Mouse (Mus musculus) stomach, embryonic 14.5 days (tissue): ENCODE measurements around the gene Mpdu1. TPM values are rescaled to one million over a fixed set of nuclear protein-coding genes. Genes with fewer than 3 reads are reported as not detected.

Source experiments
- ATAC-seq: fragments of 200-750 bp; cut with Nextera tagmentation; 2 replicates; pipeline ENCODE4 v1.8.0; 2017; ENCODE audit warnings: low read depth, moderate TSS enrichment; ENCODE audit not compliant: insufficient number of reproducible peaks, insufficient read depth, low FRiP score
- H3K27ac ChIP-seq: fragments of 300-500 bp; sonication (generic); 2 replicates; pipeline ENCODE4 v1.5.1; 2014; ENCODE audit warnings: mild to moderate bottlenecking, low read length, moderate library complexity, mixed read lengths
- H3K27me3 ChIP-seq: fragments of 300-500 bp; sonication (generic); 2 replicates; pipeline ENCODE4 v1.6.1; 2014; ENCODE audit warnings: low read length, control low read depth, mixed read lengths; ENCODE audit not compliant: control insufficient read depth, insufficient read depth
- H3K36me3 ChIP-seq: fragments of 300-500 bp; sonication (generic); 2 replicates; pipeline ENCODE4 v1.6.1; 2014; ENCODE audit warnings: mild to moderate bottlenecking, control low read depth, low read length, moderate library complexity, mixed read lengths; ENCODE audit not compliant: control insufficient read depth, insufficient read depth
- H3K4me1 ChIP-seq: fragments of 300-500 bp; sonication (generic); 2 replicates; pipeline ENCODE4 v1.6.1; 2014; ENCODE audit warnings: low read length, control low read depth, mixed read lengths; ENCODE audit not compliant: control insufficient read depth, insufficient read depth
- H3K4me2 ChIP-seq: fragments of 300-500 bp; sonication (generic); replicated peaks from 2 replicates; pipeline ENCODE4 v1.6.1; 2014; ENCODE audit warnings: low read depth, low read length, control low read depth
- H3K4me3 ChIP-seq: fragments of 300-500 bp; sonication (generic); 2 replicates; pipeline ENCODE4 v1.5.1; 2014; ENCODE audit warnings: low read depth, low read length, control low read depth
- H3K9ac ChIP-seq: fragments of 300-500 bp; sonication (generic); replicated peaks from 2 replicates; pipeline ENCODE4 v1.6.1; 2014; ENCODE audit warnings: low read depth, mild to moderate bottlenecking, control low read depth, low read length, moderate library complexity, mixed read lengths
- H3K9me3 ChIP-seq: fragments of 300-500 bp; sonication (generic); 2 replicates; pipeline ENCODE4 v1.6.1; 2016; ENCODE audit warnings: low read depth, low read length, control low read depth; ENCODE audit not compliant: control insufficient read depth
- WGBS: fragments of 180-500 bp; shearing (Covaris S2); extraction: QIAGEN DNeasy Blood & Tissue Kit; methylation state at CpG from one replicate; pipeline ENCODE4 v1.1.7; 2014; 5-methylcytosine and 5-hydroxymethylcytosine counted together
- polyA plus RNA-seq: library from polyadenylated mRNA; unstranded; fragments of >200 nt; fragmentation: Nextera tagmentation; extraction: Ambion mirVana; gene quantifications from 2 replicates; pipeline ENCODE4 v1.2.1, GENCODE M21; 2014

The Mpdu1 gene
- polyA plus RNA-seq, 1 experiment from 2014 or later: 49.9 TPM

GRCm38 (mm10) chr11:69654760-69655159, 7.7 kb downstream of the Mpdu1 start:
- WGBS: 37% methylated on average over 9 of the region's 9 CpGs
- H3K4me2 ChIP-seq: no peak overlapping the region
- peaks cover 16% of the 10 kb centered on the region; the same call in 1 of the 2 replicates for H3K4me1 ChIP-seq
- H3K9me3 ChIP-seq: no peaks in the 10 kb centered on the region
- peaks cover 58% of the 10 kb centered on the region for H3K36me3 ChIP-seq
- ATAC-seq: no peak
- H3K9ac ChIP-seq: no peak overlapping the region
- no peak overlapping the region for H3K4me3 ChIP-seq
- H3K27me3 ChIP-seq: no peaks in the 10 kb centered on the region
- H3K27ac ChIP-seq: peak overlapping the region; percentile 33; the same call in 1 of the 2 replicates

DNA sequence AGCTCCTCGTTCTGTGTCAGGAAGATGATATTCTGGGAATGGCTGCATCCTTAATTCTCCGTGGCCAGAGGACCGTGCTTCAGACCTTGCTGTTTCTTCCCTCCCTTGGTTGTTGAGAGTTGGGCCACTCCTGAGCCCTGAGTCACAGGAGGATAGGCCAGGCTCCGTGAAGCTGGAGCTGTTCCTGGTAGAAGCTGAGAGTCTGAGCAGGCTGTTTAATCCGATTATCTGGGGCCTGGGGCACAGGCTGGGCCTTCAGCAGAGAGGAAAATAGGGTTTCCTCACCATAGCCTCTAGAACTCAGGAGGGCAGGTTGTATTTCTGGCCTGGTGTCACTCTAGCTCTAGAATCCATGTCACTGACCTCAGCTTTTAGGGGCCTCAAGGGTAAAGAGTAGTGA, 9.0 kb downstream of the Mpdu1 start:
- H3K9me3 ChIP-seq: no peaks in the 10 kb centered on the region

DNA sequence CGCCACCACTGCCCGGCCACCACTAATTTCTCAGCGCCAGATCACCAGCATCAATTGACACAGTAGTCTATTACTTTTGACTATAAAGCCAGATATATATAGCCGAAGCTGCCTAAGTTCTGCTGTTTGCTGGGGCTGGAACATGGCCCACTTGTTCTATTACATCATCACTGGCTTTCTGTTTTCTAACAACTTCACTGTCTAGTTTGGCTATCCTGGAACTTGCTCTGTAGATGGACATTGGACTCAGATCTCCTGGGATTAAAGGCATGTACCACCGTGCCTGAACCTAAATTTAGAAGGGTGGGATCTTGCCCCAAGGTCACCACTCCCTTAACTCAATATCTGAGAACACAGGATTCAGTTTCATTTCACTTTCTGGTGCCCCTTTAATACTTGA, 16.6 kb downstream of the Mpdu1 start:
- Histone ChIP-seq H3K36me3 (peaks cover 91% of the 10 kb centered on the region), H3K9ac (no peak overlapping the region), H3K4me2 (no peak overlapping the region), H3K4me3 (no peak overlapping the region), H3K4me1 (no peaks in the 10 kb centered on the region), H3K9me3 (no peaks in the 10 kb centered on the region), H3K27ac (no peak overlapping the region), H3K27me3 (no peaks in the 10 kb centered on the region)
- WGBS: 96% methylated on average over 5 of the region's 5 CpGs
- no peak for ATAC-seq

More for the DNA sequence above, 9.0 kb downstream of the Mpdu1 start:
- WGBS: 72% methylated on average over 5 of the region's 5 CpGs
- Histone ChIP-seq H3K27me3 (no peaks in the 10 kb centered on the region), H3K4me2 (no peak overlapping the region), H3K36me3 (peaks cover 63% of the 10 kb centered on the region), H3K9ac (no peak overlapping the region), H3K4me3 (no peak overlapping the region), H3K4me1 (peaks cover 16% of the 10 kb centered on the region; the same call in 1 of the 2 replicates), H3K27ac (no peak overlapping the region)
- ATAC-seq: no peak

DNA sequence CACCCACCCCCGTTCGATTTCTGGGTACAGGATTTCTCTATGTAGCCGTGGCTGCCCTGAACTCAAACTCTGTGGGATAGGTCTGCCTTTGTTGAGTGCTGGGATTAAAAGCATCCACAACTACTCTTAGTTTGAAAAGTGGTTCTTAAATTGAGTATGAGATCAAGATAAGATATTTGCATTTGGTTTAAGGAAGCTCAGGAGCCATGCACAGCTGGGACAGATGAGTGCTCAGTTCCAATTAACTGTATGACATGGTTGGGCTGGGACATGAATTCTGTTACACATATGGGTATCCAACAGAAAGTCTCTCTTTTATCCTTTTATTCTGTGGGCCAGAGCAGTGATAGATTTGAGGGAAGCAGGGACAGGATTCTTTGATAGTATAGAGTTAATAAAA, 27.0 kb downstream of the Mpdu1 start:
- Histone ChIP-seq H3K27me3 (no peaks in the 10 kb centered on the region), H3K4me2 (peak overlapping the region; percentile 81; the same call in 1 of the 2 replicates), H3K9ac (peak overlapping the region; percentile 10; the same call in 1 of the 2 replicates), H3K4me1 (peaks cover 17% of the 10 kb centered on the region), H3K27ac (no peak overlapping the region), H3K36me3 (peaks cover 23% of the 10 kb centered on the region), H3K9me3 (no peaks in the 10 kb centered on the region), H3K4me3 (no peak overlapping the region)
- 76% methylated on average over 3 of the region's 3 CpGs for WGBS
- ATAC-seq: no peak

DNA sequence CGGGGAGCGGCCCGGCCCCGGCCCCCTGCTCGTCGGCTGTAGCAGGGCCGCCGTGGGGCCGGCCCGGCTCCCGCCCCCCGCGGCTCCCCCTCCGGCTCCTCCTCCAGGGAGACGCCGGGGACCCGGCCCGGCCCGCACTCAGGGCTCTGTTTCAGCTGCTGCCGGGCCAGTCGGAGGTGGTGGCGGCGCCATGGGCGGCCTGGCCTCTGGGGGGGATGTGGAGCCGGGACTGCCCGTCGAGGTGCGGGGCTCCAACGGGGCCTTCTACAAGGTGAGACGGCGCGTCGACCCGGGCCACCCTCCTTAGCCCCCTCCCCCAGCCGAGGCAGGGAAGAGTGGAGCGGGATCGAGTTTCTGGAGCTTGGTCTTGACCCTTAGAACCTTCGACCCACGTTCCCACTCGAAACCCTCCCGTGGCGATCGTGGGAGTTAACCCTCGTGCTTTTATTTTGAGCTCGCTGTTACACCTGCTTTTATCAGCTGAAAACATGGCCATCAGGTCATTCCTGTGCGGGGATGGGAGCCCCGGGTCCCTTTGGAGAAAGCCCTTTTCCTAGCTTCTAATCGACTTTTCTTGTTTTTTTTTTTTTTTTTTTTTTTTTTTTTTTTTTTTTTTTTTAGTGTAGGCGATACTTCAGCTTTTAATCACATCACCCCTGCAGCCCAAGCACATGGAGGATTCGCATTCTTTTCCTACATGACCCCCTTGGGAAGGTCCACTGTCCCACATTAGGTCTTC, 29.1 kb downstream of the Mpdu1 start:
- H3K9me3 ChIP-seq: no peaks in the 10 kb centered on the region
- peak; percentile 54 for ATAC-seq
- H3K4me2 ChIP-seq: peak overlapping the region; percentile 81
- peak overlapping the region; percentile 90 for H3K27ac ChIP-seq
- peaks cover 5% of the 10 kb centered on the region for H3K36me3 ChIP-seq
- H3K9ac ChIP-seq: peak overlapping the region; percentile 95
- H3K27me3 ChIP-seq: no peaks in the 10 kb centered on the region
- WGBS: under 1% methylated on average over 37 of the region's 50 CpGs
- peak overlapping the region; percentile 98 for H3K4me3 ChIP-seq
- peaks cover 17% of the 10 kb centered on the region for H3K4me1 ChIP-seq

- peak; percentile 99 for ATAC-seq
- H3K4me2 ChIP-seq: peak within 1 kb of the TSS; percentile 81
- under 1% methylated on average over 42 of the region's 56 CpGs for WGBS
- H3K9me3 ChIP-seq: no peaks in the 10 kb centered on the region
- H3K4me1 ChIP-seq: peaks cover 17% of the 10 kb centered on the region
- H3K36me3 ChIP-seq: peaks cover 3% of the 10 kb centered on the region
- no peaks in the 10 kb centered on the region for H3K27me3 ChIP-seq
- peak within 1 kb of the TSS; percentile 95 for H3K9ac ChIP-seq
- H3K4me3 ChIP-seq: peak within 1 kb of the TSS; percentile 98
- H3K27ac ChIP-seq: peak within 1 kb of the TSS; percentile 90
Observed at GRCm38 (mm10) chr11:69632284-69633089, 30.0 kb downstream of the Mpdu1 start, which contains the start of gene Fxr2. Gene Fxr2, plus strand, starts transcription at chr11:69632990.

- Histone ChIP-seq H3K36me3 (no peaks in the 10 kb centered on the region), H3K27me3 (no peaks in the 10 kb centered on the region), H3K9me3 (no peaks in the 10 kb centered on the region), H3K4me1 (peaks cover 9% of the 10 kb centered on the region), H3K4me2 (no peak overlapping the region), H3K4me3 (no peak overlapping the region), H3K9ac (no peak overlapping the region), H3K27ac (no peak overlapping the region)
- 71% methylated on average over 1 of the region's 1 CpGs for WGBS
- no peak for ATAC-seq
Observed at GRCm38 (mm10) chr11:69629802-69630201, 32.6 kb downstream of the Mpdu1 start.

DNA sequence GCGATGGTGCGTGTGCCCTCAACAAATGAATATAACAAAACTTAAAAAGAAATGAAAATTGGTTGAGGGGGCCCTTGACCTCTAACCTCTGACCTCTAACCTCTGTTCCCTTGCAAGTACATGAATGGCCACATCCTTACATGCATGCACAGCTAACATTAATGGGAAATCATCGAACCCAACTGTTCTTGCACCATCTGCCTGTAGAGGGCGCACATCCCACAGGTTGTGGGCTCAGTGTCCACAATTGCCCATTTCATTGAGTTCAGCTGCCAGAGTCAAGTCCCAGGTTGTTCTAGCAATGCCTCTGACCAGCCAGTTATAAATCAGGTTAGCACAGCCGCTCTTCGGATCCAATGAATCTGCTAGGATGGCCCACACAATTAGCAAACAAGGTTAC, 34.2 kb downstream of the Mpdu1 start:
- Histone ChIP-seq H3K27ac (no peak overlapping the region), H3K4me1 (no peaks in the 10 kb centered on the region), H3K9ac (no peak overlapping the region), H3K4me3 (no peak overlapping the region), H3K4me2 (no peak overlapping the region), H3K9me3 (no peaks in the 10 kb centered on the region), H3K36me3 (no peaks in the 10 kb centered on the region), H3K27me3 (no peaks in the 10 kb centered on the region)
- no peak for ATAC-seq
- WGBS: 36% methylated on average over 6 of the region's 6 CpGs
